Mouse (Mus musculus) cortical plate, adult 2 months (tissue): ENCODE results near the gene Sct.

ENCODE experiments used
- CTCF ChIP-seq: fragments of 200-500 bp; IDR thresholded peaks from 2 replicates; pipeline ENCODE4 v1.5.1; 2011; ENCODE audit warnings: mild to moderate bottlenecking, control low read depth, low read length; ENCODE audit not compliant: insufficient read depth; ENCODE audit errors: extremely low read depth
- POLR2A ChIP-seq: fragments of 200-500 bp; IDR thresholded peaks from 2 replicates; pipeline ENCODE4 v1.6.1; 2011; ENCODE audit warnings: mild to moderate bottlenecking, low read length, control low read depth; ENCODE audit not compliant: insufficient read depth; ENCODE audit errors: extremely low read depth

DNA sequence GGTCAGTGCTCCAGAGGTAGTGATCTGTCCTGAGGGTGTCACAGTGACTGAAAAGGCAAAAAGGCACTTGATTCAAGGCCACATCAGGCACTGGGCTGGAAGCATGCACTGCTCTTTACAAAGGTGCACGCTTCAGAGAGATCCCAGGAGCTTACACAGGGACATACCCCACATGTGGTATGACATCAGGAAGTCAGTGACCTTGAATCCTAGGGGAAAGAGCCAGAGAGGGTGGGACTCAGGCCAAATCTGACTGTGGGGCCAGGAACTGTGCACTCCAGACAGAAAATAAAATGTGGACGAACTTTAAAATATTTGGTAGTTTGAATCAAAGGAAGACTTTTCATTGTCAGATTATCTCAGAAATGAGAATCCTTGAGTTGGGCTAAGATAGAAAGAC is 35.5 kb upstream of the Sct start:
- TF ChIP-seq CTCF (no peak), POLR2A (no peak)
